Mouse (Mus musculus) adrenal gland, postnatal 25 days (tissue): ENCODE data around the gene Chmp6. TPM values are rescaled to one million over a fixed set of nuclear protein-coding genes. Genes with fewer than 3 reads are reported as not detected.

Experiments
- DNase-seq: peaks from one replicate; pipeline ENCODE4 v3.0.0; 2021; ENCODE audit warnings: mixed read lengths
- total RNA-seq: library from RNA; stranded (reverse); gene quantifications from 2 replicates; pipeline ENCODE4 v1.2.3, GENCODE M21; 2021

Gene Chmp6
- total RNA-seq, 1 experiment from 2014 or later = 43.4 TPM

DNA sequence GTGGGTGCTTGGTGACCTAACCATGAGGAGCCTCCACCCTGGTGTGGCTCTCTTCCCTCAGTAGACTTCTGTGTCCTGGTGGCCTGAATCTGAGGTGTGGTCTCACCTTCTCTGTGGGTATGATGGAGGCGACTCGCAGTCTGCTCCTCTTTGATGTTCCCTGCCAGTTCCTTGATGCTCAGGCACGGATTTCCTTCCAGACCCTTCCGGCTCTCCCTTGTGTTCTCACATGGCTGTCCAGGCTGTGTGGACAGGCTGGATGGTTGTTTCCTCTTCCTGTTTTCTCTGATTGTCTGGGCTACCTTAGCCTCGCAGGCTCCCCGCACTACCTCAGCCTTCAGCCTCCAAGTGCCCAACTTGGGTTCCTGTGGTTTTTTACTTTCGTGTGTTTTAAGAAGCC, 45.6 kb downstream of the Chmp6 start:
- no peak for DNase-seq

DNA sequence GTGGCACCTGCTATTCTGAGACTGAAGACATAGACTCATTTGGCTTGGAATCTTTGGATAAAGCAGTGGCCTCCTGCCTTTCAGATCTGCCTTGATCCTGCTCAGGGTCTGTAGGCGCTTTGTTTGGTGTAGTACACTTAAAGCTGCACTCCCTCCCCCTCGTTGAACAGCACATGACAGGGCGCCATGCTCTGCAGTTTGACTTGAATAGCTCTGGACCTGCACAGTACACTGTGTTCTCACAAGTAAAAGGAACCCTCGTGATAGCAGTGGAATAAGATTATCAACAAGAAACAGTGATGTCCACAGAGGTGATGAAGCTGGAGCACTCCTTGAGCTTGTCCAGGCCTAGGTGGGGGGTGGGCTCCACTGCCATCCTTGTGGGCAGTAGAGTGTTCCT, 46.5 kb downstream of the Chmp6 start:
- no peak for DNase-seq

DNA sequence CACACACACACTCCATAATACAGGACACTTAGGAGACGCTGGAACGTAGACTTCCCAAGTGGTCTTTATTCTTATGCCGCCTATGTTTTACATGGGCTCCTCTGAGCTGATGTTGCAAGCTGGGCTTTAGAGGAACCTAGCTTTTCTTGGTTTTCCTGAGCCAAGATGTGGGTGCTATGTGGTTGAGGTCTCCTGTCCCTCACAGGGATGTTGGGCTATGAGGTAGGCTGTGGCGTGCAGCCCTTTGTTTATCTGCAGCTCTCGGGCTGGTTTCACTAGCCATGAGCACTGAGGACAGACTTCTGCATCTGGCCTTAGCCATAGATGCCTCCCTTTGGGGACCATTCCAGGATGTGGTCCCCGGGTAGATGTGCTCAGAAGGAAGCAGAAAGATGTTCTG, 47.4 kb downstream of the Chmp6 start:
- no peak for DNase-seq

DNA sequence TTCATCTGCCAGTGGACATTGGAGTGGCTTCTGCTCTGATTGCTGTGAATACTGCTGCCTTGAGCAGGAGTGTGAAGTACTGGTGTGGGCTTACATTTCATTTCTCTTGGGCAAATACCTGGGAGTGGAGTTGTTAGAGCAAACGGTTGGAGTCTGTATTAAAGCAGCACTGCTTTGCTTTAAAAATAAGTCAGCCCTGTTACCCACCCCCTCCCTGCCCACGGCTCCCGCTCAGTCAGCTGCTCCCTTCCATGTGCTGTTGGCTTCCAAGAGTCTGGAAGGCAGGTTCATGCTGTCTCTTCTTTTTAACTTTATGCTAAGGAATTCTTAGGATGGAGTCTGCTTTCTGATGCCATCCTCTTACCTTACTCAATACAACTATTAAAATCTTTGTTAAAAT, 48.3 kb downstream of the Chmp6 start:
- no peak for DNase-seq

DNA sequence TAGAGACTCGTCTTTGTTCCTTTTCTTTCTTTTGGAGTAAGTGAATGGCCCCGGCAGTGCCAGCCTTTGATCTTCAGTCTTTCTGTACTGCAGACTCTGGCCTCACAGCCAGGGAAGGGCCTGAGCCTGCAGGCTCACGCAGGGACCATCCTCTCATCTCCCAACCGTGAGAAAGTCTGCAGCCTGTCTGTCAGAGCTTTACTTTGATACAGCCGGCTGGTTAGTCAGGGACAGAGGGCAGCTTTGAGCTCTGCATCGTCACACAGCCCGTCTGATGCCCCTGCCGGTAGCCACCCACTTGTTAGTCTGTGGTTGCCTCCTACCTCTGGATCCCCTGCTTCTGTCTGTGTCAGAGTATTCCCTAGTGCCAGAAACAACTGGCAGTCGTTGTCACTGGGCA, 51.8 kb downstream of the Chmp6 start:
- DNase-seq = no peak

DNA sequence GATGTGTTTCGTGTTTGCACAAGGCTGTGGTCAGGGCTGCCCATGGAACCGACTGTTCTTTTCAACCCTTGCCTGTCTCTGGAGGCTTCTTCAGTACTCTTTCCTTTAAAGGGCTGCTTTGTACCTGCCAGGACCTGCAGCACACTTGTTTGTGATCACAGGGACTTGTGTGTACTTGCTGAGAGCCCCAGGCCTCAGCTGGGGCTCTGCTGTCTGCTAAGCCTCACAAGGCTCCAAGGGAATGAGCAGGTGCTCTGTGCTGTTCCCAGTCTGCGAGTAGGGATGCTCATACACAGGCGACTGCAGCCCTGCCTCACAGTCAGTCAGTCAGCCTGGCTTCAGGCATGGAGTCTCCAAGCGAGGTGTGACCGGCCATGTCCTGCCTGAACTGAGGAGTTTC, 53.1 kb downstream of the Chmp6 start:
- DNase-seq = no peak

DNA sequence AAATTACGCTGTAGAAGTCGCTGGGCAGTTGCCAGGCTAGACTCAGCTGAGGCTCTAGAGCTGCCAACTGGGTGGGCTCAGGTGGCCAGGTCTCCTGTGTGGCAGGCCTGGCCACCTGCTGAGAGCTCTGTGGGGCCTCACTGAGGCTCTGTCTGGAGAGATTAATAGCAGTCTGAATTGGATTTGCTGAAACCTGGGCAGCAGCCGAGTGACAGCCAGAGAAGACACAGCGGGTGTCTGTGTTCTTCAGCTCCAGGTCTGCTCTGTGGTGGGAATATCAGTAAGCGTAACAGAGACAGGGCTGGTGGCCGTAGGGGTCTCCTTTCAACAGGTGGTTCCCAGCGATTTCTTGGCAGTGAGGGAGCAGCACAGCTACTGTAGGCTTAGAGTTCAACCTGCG, 54.2 kb downstream of the Chmp6 start:
- no peak for DNase-seq

DNA sequence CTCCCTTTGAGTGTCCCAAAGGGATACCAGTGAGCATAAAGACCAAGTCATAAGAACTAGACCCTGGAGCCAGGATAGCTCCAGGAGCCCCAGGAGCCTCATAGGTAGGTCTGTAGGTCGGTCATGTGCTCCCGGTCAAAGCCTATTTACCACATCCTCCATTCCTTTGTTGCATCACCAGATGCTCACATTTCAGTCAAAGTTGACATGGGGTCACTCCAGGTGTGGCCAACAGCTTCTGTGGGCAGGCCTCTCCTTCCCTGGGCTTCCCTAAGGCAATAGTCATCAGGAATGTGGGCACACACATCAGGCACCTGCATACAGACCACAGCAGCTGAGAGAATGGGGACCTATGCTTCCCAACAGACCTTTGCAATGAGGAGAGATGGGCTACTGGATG, 54.7 kb downstream of the Chmp6 start:
- DNase-seq = no peak

Other genes with a start within 250 kb of the Chmp6 start
- 12.0 and 17.0 TPM in 2 replicates for gene Baiap2, start 29.3 kb downstream of the Chmp6 start, total RNA-seq
- gene Aatk, start 133.7 kb downstream of the Chmp6 start, total RNA-seq = 11.8 and 15.5 TPM in 2 replicates
- 194 and 411 TPM in 2 replicates for gene Cep131, start 173.4 kb downstream of the Chmp6 start, total RNA-seq
- 17.1 and 18.1 TPM in 2 replicates for gene Tepsin, start 185.3 kb downstream of the Chmp6 start, total RNA-seq
- 57.7 and 60.1 TPM in 2 replicates for gene Ndufaf8, start 185.5 kb downstream of the Chmp6 start, total RNA-seq
- 122 and 163 TPM in 2 replicates for gene Slc38a10, start 237.9 kb downstream of the Chmp6 start, total RNA-seq